ENCODE assay signal across 10 mouse cellular contexts in the genomic region with DNA sequence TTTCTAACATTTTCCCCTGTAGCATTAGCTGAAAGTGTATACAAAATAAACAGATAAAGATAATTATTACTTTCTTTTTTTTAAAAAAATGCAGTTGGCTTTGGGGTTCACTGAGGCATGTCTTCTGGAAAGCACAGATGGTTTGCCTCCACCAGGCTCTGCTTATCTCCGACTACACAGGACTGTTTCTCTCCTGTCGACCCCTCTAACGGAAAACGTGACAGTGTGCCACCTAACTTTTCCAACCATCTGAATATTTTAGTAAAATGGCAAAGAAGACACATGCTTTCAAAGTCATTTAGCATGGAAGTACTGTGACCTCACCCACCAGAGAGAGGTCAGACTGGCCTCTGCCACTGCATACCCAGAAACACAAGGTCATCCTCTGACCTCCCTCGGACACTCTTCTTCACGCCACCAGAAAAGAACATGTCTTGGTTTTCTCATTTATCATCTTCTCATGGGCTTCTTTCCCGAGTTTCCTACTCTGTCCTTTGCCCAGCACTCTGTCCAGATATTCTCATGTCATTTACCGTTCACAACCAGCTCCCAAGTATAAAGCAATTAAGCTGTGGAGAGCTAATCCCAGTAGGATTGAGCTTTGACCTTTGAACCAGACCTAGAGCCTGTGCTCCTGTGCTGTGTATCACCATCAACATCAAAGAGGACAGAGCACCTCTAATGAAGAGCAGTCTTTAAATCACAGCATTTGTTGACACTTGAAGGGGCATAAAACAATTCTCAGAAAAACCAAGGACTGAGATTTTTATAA. TPM values are rescaled to one million over a fixed set of nuclear protein-coding genes. Genes with fewer than 3 reads are reported as not detected.
DNase-seq lines count a peak whose midpoint lies in the region; TF ChIP-seq lines count a peak whose summit lies in the region.
"Had no signal": no experiment of that assay in that cellular context is flagged by ENCODE, and none has a peak within 500 bp of the region (broad histone marks: within the 10 kb centered on the region; RNA-seq: fewer than 3 reads in every experiment).

No protein-coding gene starts in this region.

- H3K79me2 ChIP-seq in liver, adult 2 months (ENCODE audit: control insufficient read depth, insufficient read depth, low read length): peaks cover 53% of the 10 kb centered on the region
- H3K79me2 ChIP-seq in myocyte (ENCODE audit: control insufficient read depth, insufficient read depth): peaks cover 81% of the 10 kb centered on the region

- peak overlapping the region; percentile 67 for H3K4me2 ChIP-seq in myocyte (ENCODE audit: low read depth)
- H3K4me2 ChIP-seq: limb, embryonic 12.5 days; neural tube, embryonic 15.5 days had no signal

- WGBS in liver, adult 2 months: 36% methylated on average over 8 of the region's 8 CpGs
- WGBS in large intestine, adult 2 months: 49% methylated on average over 8 of the region's 8 CpGs

- H3K27me3 ChIP-seq in liver, adult 2 months (ENCODE audit: control insufficient read depth, insufficient read depth, low read length): no peaks in the 10 kb centered on the region
- H3K27me3 ChIP-seq in myocyte (ENCODE audit: control insufficient read depth, insufficient read depth, insufficient read length): no peaks in the 10 kb centered on the region
- H3K27me3 ChIP-seq: limb, embryonic 12.5 days; neural tube, embryonic 15.5 days had no signal

- H3K4me1 ChIP-seq in liver, adult 2 months (ENCODE audit: control insufficient read depth, insufficient read depth, low read length): peaks cover 62% of the 10 kb centered on the region
- H3K4me1 ChIP-seq: neural tube, embryonic 15.5 days had no signal

- no peak for TF ChIP-seq POLR2A in liver, adult 2 months (IDR thresholded peaks at IDR 0.05; ENCODE audit: extremely low read depth, insufficient read depth, low read length)
- TF ChIP-seq POLR2A in myocyte (IDR thresholded peaks at IDR 0.05; ENCODE audit: insufficient read length, low read depth): no peak

- no peak overlapping the region for H3K4me3 ChIP-seq in liver, adult 2 months (ENCODE audit: insufficient read depth, low read depth, low read length)
- no peak overlapping the region for H3K4me3 ChIP-seq in myocyte
- H3K4me3 ChIP-seq: limb, embryonic 12.5 days; neural tube, embryonic 15.5 days had no signal

- no peak overlapping the region for H3ac ChIP-seq in myocyte (ENCODE audit: control insufficient read depth, insufficient read length)

- peak overlapping the region; percentile 26 for H3K9ac ChIP-seq in liver, adult 2 months (ENCODE audit: low read depth, low read length)
- H3K9ac ChIP-seq: limb, embryonic 12.5 days; neural tube, embryonic 15.5 days had no signal

- peak overlapping the region; percentile 78 for H3K27ac ChIP-seq in liver, adult 2 months (replicated peaks; ENCODE audit: insufficient read depth, low read depth, low read length)
- H3K27ac ChIP-seq: limb, embryonic 12.5 days; neural tube, embryonic 15.5 days had no signal

- no peaks in the 10 kb centered on the region for H3K36me3 ChIP-seq in liver, adult 2 months (ENCODE audit: control insufficient read depth, insufficient read depth, low read length)
- H3K36me3 ChIP-seq in myocyte (ENCODE audit: control insufficient read depth, insufficient read depth): no peaks in the 10 kb centered on the region
- H3K36me3 ChIP-seq: limb, embryonic 12.5 days; neural tube, embryonic 15.5 days had no signal

- DNase-seq in liver, adult 2 months (ENCODE audit: extremely low read depth, low read depth, low spot score): peak; percentile 95
- no peak for DNase-seq in liver
- peak; percentile 51 for DNase-seq in induced T-regulatory cell, adult 2 months (ENCODE audit: low read depth)
- peak; percentile 61 for DNase-seq in large intestine, adult 2 months (ENCODE audit: low read depth, low spot score)
- no peak for DNase-seq in spleen, postnatal 14 days (ENCODE audit: low spot score in 2 of 2)
- DNase-seq in spleen, postnatal 36 days (ENCODE audit: low spot score in 2 of 2): no peak
- DNase-seq: layer of hippocampus, postnatal 36 days had no signal

- TF ChIP-seq CTCF in liver, adult 2 months (IDR thresholded peaks at IDR 0.05; ENCODE audit: low read depth, low read length): no peak

TF ChIP-seq in myocyte, 11 proteins besides CTCF, POLR2A, EP300 and RAD21:
- TF ChIP-seq MAX (IDR thresholded peaks at IDR 0.05; ENCODE audit: low read depth) (no peak), CEBPB (IDR thresholded peaks at IDR 0.05; ENCODE audit: insufficient read depth, poor library complexity, severe bottlenecking) (no peak), E2F4 (IDR thresholded peaks at IDR 0.05; ENCODE audit: insufficient read depth) (no peak), SRF (IDR thresholded peaks at IDR 0.05; ENCODE audit: control insufficient read depth, insufficient read length, low read depth) (no peak), TCF12 (IDR thresholded peaks at IDR 0.05; ENCODE audit: insufficient read depth, poor library complexity, severe bottlenecking) (no peak), POLR2AphosphoS2 (IDR thresholded peaks at IDR 0.05; ENCODE audit: insufficient read length, low read depth) (no peak), TCF3 (IDR thresholded peaks at IDR 0.05; ENCODE audit: insufficient read length, low read depth) (no peak)

RNA-seq across cellular contexts. Expression of gene B3gnt2, which starts 13.6 kb away (rescaled TPM):
- total RNA-seq in liver, adult 2 months (2014; rRNA removed): 8.1 and 8.5 TPM in 2 replicates
- polyA plus RNA-seq in liver, adult 2 months (2012; rRNA removed): 5.6 and 6.2 TPM in 2 replicates
- 8.8 and 10.4 TPM in 2 replicates for polyA plus RNA-seq in large intestine, adult 2 months (2012; rRNA removed)
- 13.1 TPM for polyA plus RNA-seq in myocyte (2012; fragmentation: generic; extraction: Trizol)

Comparison
In these comparisons a context has a peak if more than half of its experiments do, and no peak if none do; other contexts are left out.
1. DNase-seq: peak in liver, adult 2 months (single experiment), induced T-regulatory cell, adult 2 months (single experiment) and large intestine, adult 2 months (single experiment); none in liver (single experiment), spleen, postnatal 14 days (0 of 2) and spleen, postnatal 36 days (0 of 2).